Mouse (Mus musculus): ENCODE measurements around the gene Rnf20. TPM values are rescaled to one million over a fixed set of nuclear protein-coding genes. Genes with fewer than 3 reads are reported as not detected.

The Rnf20 gene
- total and polyA plus RNA-seq, 3 experiments = 40.8 to 58.1 (median 43.1) TPM

DNA sequence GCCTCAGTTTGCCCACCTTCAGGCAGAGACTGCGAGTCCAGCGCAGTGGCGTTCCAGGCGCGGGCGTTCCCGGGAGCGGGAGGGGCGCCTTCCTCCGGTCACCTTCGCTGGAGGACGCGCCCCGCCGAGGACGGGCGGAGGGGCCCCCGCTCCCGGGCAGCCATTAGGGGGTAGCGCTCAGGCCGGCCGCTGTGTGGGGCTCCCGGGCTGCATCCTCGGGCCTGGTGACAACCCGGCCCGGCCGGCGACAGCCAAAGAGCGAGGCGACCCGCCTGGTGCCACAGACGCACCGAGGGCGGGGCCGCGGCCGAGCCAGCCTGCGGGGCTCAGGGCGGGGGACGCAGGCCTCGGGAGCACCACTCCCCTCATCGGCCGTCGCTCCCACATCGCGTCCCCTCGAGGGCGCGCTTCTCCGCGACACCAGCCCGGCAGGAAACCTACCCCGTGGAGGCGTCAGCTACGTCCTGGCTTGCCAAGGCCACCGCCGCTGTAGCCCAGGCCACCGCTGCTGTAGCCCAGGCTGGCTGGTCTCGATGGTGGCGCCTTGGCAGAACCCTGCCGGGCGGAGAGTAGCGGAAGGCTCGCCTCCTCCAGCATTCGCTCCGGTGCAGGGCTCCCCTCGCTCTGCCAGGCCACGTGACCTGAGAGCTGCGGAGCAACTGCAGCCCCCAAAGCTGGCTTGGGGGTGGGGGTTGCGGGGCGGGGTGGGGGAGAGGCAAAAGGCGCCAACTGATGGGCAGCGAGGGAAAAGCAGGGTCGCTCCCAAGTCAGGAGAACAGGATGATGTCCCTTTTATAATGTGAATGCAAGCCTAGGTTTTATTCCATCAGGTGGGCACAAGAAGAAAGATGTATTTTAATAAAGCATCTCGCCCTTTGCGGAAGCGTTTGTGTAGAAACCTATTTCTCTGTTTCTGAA is 34.4 kb upstream of the Rnf20 start, which contains the start of gene Tmem246:
Tmem246 (minus strand) TSS at position 694 of the 918 bp plus-strand sequence.
- no peak within 1 kb of the TSS for H3K27ac ChIP-seq (ENCODE audit: control insufficient read depth, low read depth, low read length)
- H3K9me3 ChIP-seq (replicated peaks; ENCODE audit: insufficient read depth, low read length) = no peaks in the 10 kb centered on the region
- H3K36me3 ChIP-seq (ENCODE audit: control insufficient read depth in 1 of 2, insufficient read depth in 2 of 2, low read length in 2 of 2) = peaks cover 0 to under 1% of the 10 kb centered on the region in 2 experiments; a peak in 1 of 4 replicates
- DNase-seq (ENCODE audit: low read depth, low spot score) = peak; percentile 51
- no peaks in the 10 kb centered on the region for H3K79me2 ChIP-seq (ENCODE audit: control insufficient read depth, insufficient read depth, low read length, poor library complexity)
- 0 out of 2 replicates have a peak, but pooled peaks have one; percentile 14 for TF ChIP-seq MAZ (IDR thresholded peaks at IDR 0.05; ENCODE audit: low read depth, low read length)
- TF ChIP-seq GATA1 (IDR thresholded peaks at IDR 0.05; ENCODE audit: low read depth, low read length) = no peak
- TF ChIP-seq ETS1 (IDR thresholded peaks at IDR 0.05; ENCODE audit: low read depth, low read length) = no peak
- TF ChIP-seq RAD21 (IDR thresholded peaks at IDR 0.05; ENCODE audit: low read depth, low read length) = no peak
- TF ChIP-seq POLR2A (IDR thresholded peaks at IDR 0.05; ENCODE audit: control insufficient read depth in 1 of 2, insufficient read depth in 1 of 2, low read depth in 1 of 2, low read length in 2 of 2, poor library complexity in 1 of 2) = peak in 1 of 2 experiments; percentile 16; a peak in 1 of 4 replicates
- TF ChIP-seq E2F4 (IDR thresholded peaks at IDR 0.05; ENCODE audit: borderline replicate concordance, low read depth, low read length) = no peak
- TF ChIP-seq TCF12 (IDR thresholded peaks at IDR 0.05; ENCODE audit: low read depth, low read length) = no peak
- TF ChIP-seq GABPA (IDR thresholded peaks at IDR 0.05; ENCODE audit: low read depth, low read length) = no peak
- TF ChIP-seq USF1 (IDR thresholded peaks at IDR 0.05; ENCODE audit: low read depth, low read length) = peak; percentile 78
- TF ChIP-seq NELFE (IDR thresholded peaks at IDR 0.05; ENCODE audit: low read depth, low read length) = peak; percentile 36
- no peak for TF ChIP-seq SMC3 (IDR thresholded peaks at IDR 0.05; ENCODE audit: low read depth, low read length)
- TF ChIP-seq CHD2 (IDR thresholded peaks at IDR 0.05; ENCODE audit: low read length) = no peak
- TF ChIP-seq MAFK (IDR thresholded peaks at IDR 0.05; ENCODE audit: borderline replicate concordance, low read depth, low read length) = no peak
- TF ChIP-seq SIN3A (IDR thresholded peaks at IDR 0.05; ENCODE audit: low read length) = no peak
- TF ChIP-seq TBP (IDR thresholded peaks at IDR 0.05; ENCODE audit: low read depth, low read length) = no peak
- TF ChIP-seq ZNF384 (IDR thresholded peaks at IDR 0.05; ENCODE audit: low read depth, low read length) = no peak
- no peak for TF ChIP-seq MYB (IDR thresholded peaks at IDR 0.05; ENCODE audit: low read depth, low read length)
- H3K4me1 ChIP-seq (ENCODE audit: control insufficient read depth in 1 of 2, insufficient read depth in 2 of 2, low read length in 2 of 2) = 0 out of 4 replicates have a peak, but pooled peaks cover 0 to 2% of the 10 kb centered on the region in 2 experiments
- H3K4me3 ChIP-seq (ENCODE audit: control insufficient read depth in 1 of 2, insufficient read depth in 1 of 2, low read depth in 2 of 2, low read length in 2 of 2) = peak within 1 kb of the TSS; percentile 53 to 79
- H3K27me3 ChIP-seq (ENCODE audit: control insufficient read depth in 1 of 2, insufficient read depth in 2 of 2, low read length in 2 of 2) = peaks cover 0 to 3% of the 10 kb centered on the region in 2 experiments; a peak in 3 of 4 replicates
- peak within 1 kb of the TSS; percentile 58 for H3K9ac ChIP-seq (ENCODE audit: control insufficient read depth, low read depth, low read length, poor library complexity, severe bottlenecking)

DNA sequence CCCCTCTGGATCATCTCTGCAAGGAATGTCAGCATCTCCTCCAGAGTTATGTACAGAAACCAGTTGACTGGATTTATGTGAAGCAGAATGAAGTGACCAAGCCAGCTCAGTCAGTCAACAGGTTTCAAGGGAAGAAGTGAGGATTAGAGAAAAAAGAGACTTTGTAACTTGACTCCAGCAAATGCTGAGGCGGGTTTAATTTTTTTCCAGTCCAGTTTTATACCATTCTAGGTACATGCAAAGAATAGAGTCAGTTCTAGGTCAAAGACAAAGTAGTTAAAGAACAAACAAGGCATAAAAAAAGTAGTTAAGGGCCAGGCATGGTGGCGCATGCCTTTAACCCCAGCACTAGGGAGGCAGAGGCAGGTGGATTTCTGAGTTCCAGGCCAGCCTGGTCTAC is 28.6 kb upstream of the Rnf20 start:
- Histone ChIP-seq H3K9me3 (replicated peaks; ENCODE audit: insufficient read depth, low read length) (no peaks in the 10 kb centered on the region), H3K36me3 (ENCODE audit: control insufficient read depth in 1 of 2, insufficient read depth in 2 of 2, low read length in 2 of 2) (no peaks in the 10 kb centered on the region), H3K9ac (ENCODE audit: control insufficient read depth, low read depth, low read length, poor library complexity, severe bottlenecking) (no peak overlapping the region), H3K27me3 (ENCODE audit: control insufficient read depth in 1 of 2, insufficient read depth in 2 of 2, low read length in 2 of 2) (peaks cover 0 to 3% of the 10 kb centered on the region in 2 experiments; a peak in 3 of 4 replicates), H3K4me3 (ENCODE audit: control insufficient read depth in 1 of 2, insufficient read depth in 1 of 2, low read depth in 2 of 2, low read length in 2 of 2) (no peak overlapping the region), H3K27ac (ENCODE audit: control insufficient read depth, low read depth, low read length) (no peak overlapping the region), H3K79me2 (ENCODE audit: control insufficient read depth, insufficient read depth, low read length, poor library complexity) (no peaks in the 10 kb centered on the region), H3K4me1 (ENCODE audit: control insufficient read depth in 1 of 2, insufficient read depth in 2 of 2, low read length in 2 of 2) (0 out of 4 replicates have a peak, but pooled peaks cover 0 to 3% of the 10 kb centered on the region in 2 experiments)
- TF ChIP-seq MYB (IDR thresholded peaks at IDR 0.05; ENCODE audit: low read depth, low read length) (no peak), RAD21 (IDR thresholded peaks at IDR 0.05; ENCODE audit: low read depth, low read length) (no peak), MAFK (IDR thresholded peaks at IDR 0.05; ENCODE audit: borderline replicate concordance, low read depth, low read length) (no peak), EP300 (IDR thresholded peaks at IDR 0.05; ENCODE audit: low read depth in 1 of 2, low read length in 2 of 2) (no peak), CTCF (IDR thresholded peaks at IDR 0.05 in 2 of 3, conservative IDR thresholded peaks at IDR 0.05 in 1 of 3; ENCODE audit: control insufficient read depth in 1 of 3, insufficient read depth in 1 of 3, low read depth in 2 of 3, low read length in 3 of 3, poor library complexity in 1 of 3, severe bottlenecking in 1 of 3) (no peak), POLR2A (IDR thresholded peaks at IDR 0.05; ENCODE audit: control insufficient read depth in 1 of 2, insufficient read depth in 1 of 2, low read depth in 1 of 2, low read length in 2 of 2, poor library complexity in 1 of 2) (no peak), TCF12 (IDR thresholded peaks at IDR 0.05; ENCODE audit: low read depth, low read length) (no peak), GATA1 (IDR thresholded peaks at IDR 0.05; ENCODE audit: low read depth, low read length) (no peak)
- DNase-seq (ENCODE audit: low read depth, low spot score) = no peak

All from MEL (cell line).